Mouse (Mus musculus) left cerebral cortex, adult 18-20 months (tissue): ENCODE data around the gene Ubr4. TPM values are rescaled to one million over a fixed set of nuclear protein-coding genes. Genes with fewer than 3 reads are reported as not detected.

ENCODE experiments used
- DNase-seq, 2 experiments: peaks; one replicate each; pipeline ENCODE4 v3.0.0; 2021 to 2022; ENCODE audit warnings: low spot score in 2 of 2, mixed read lengths in 1 of 2
- microRNA-seq, 2 experiments: library from miRNA; unstranded; fragments of <30 nt; microRNA quantifications; one replicate each; pipeline ENCODE4 v1.2.0; 2021
- total RNA-seq, 2 experiments: library from RNA; stranded (reverse); gene quantifications; 2 replicates each; pipeline ENCODE4 v1.2.3; 2021

Ubr4 gene
- total RNA-seq, 2 experiments from 2014 or later: 168 to 170 TPM

GRCm38 (mm10) chr4:139532081-139532480 is 179.7 kb downstream of the Ubr4 start:
- DNase-seq: no peak

GRCm38 (mm10) chr4:139535127-139535695 is 182.8 kb downstream of the Ubr4 start:
- DNase-seq: no peak

GRCm38 (mm10) chr4:139535719-139536118 is 183.3 kb downstream of the Ubr4 start:
- DNase-seq: no peak

- no peak for DNase-seq
Measured at GRCm38 (mm10) chr4:139536706-139537105, 184.3 kb downstream of the Ubr4 start.

Small RNA genes lying within 50 kb of the gene (microRNA-seq; reads per million reads assigned to microRNA genes)
- 0 reads per million in 2 experiments for gene Gm24245
- gene Gm25732: 0 to 0.21 reads per million in 2 experiments

Other genes with a start within 250 kb of the Ubr4 start
- 100 to 1,000 TPM; 198 to 207 TPM for gene Minos1, start 221.5 kb upstream of the Ubr4 start, total RNA-seq
- 100 to 1,000 TPM; 302 to 316 TPM for gene Capzb, start 159.7 kb upstream of the Ubr4 start, total RNA-seq
- gene Pqlc2, start 41.9 kb upstream of the Ubr4 start, total RNA-seq: 10 to 100 TPM; 15.0 to 15.8 TPM
- 10 to 100 TPM; 26.8 to 27.0 TPM for gene Akr7a5, start 41.9 kb upstream of the Ubr4 start, total RNA-seq
- 10 to 100 TPM; 44.3 to 47.5 TPM for gene Mrto4, start within 50 bp of the Ubr4 start, total RNA-seq
- 10 to 100 TPM; 83.1 to 87.3 TPM for gene Emc1, start within 50 bp of the Ubr4 start, total RNA-seq
- gene Iffo2, start 177.9 kb downstream of the Ubr4 start, total RNA-seq: 10 to 100 TPM; 18.8 to 19.4 TPM